Mouse (Mus musculus) ovary, adult 18-20 months (tissue): ENCODE measurements around the gene Gtsf2.
A peak's percentile ranks its signal among the peaks of the same experiment; 100 is the strongest.
"Not testable (repeated sequence)": the region's sequence is repeated elsewhere in the genome, so short reads cannot be mapped to it uniquely, and the experiment has no call there.

ENCODE experiments used
- DNase-seq: peaks from one replicate; pipeline ENCODE4 v3.0.0; 2022; ENCODE audit warnings: low spot score, mixed read lengths

Gtsf2 gene

GRCm38 (mm10) chr15:103448369-103448768 lies at the start of gene Gtsf2:
TSS of gene Gtsf2 (minus strand) at chr15:103448469.
- DNase-seq: no peak

- DNase-seq: peak; percentile 32
Measured at GRCm38 (mm10) chr15:103496204-103497140, 48.2 kb upstream of the Gtsf2 start.

GRCm38 (mm10) chr15:103488336-103488735 lies 40.1 kb upstream of the Gtsf2 start:
- DNase-seq: no peak

DNA sequence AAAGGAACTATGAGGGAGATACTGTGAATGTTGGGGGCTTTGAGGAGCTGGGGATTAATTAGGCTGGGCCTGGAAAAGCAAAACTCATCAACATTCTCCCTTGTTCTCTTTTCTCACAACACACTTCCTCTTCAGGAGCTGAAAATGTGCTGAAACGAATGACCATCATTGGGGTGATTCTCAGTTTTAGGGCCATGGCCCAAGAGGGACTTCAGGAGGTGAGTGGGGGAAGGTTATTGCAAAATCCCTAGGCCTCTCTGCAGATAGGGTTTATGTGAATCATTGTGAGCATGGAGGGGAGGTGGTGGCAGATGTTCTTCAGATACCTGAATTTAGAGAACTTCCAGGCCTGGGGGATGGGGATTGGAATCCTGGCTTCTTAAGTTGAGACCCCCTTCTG lies 38.4 kb upstream of the Gtsf2 start:
- DNase-seq: no peak

DNA sequence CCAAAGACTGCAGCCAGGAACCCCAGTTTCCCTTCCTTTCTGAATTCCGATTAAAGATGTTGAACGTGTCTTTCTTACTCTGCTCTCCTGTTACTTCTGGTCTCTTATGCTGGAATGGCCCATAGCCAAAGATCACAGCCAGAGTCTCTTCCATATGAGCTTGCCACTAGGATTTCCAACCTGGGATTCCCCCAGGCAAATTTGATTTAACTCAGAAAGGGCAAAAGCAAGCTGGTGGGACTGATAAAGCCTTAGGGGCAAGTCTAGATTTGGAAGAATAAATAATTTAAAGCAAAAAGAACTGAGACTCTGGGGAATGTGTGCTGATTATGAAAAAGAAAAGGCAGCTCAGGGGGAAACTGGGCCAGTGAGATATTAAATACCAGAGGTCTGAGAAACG lies 36.8 kb upstream of the Gtsf2 start:
- no peak for DNase-seq

GRCm38 (mm10) chr15:103484490-103484889 lies 36.2 kb upstream of the Gtsf2 start:
- no peak for DNase-seq

DNA sequence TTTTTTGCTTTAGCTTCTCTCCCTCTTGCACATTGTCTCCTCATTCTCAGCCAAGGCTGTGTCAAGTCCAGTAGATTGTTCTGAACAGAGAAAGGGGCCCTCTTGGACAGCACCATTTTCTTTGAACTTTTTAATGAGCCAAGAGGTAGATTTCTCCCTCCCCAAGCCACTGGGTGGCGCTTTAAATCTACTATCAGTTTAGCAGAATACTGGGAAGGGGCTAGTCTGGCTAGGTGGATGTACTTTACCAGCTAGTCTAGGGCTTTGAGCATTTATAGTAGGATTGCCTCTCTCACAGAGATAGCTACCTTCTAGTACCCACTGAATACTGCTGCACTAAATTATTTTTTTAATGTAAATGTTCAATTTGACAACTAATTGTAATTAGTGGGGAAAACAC lies 34.2 kb upstream of the Gtsf2 start:
- no peak for DNase-seq

DNA sequence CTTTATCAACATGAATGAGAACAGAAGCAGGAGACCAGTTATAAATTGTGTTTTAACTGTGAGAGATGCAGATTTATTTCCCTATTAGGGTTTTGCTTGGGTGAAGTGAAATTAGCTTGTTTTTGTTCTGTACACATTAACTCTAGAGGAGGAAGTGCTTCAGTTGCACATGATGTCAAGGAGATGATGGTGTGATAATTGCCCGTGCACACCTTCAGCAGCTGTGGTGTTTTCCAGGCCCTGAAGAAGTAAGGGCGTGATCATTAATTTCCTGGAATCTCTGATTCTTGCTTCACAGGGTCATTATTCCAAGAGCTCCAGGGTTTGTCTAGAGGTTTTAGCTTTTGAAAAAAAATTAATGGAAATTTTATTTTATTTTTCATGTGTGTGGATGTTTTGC lies 31.9 kb upstream of the Gtsf2 start:
- no peak for DNase-seq

- DNase-seq: no peak
Measured at GRCm38 (mm10) chr15:103479080-103479606, 30.9 kb upstream of the Gtsf2 start.

- no peak for DNase-seq
Measured at GRCm38 (mm10) chr15:103473769-103474168, 25.5 kb upstream of the Gtsf2 start.

- no peak for DNase-seq
Measured at GRCm38 (mm10) chr15:103473182-103473581, 24.9 kb upstream of the Gtsf2 start.

GRCm38 (mm10) chr15:103472265-103472664 lies 24.0 kb upstream of the Gtsf2 start:
- DNase-seq: no peak

- no peak for DNase-seq
Measured at GRCm38 (mm10) chr15:103471488-103472194, 23.4 kb upstream of the Gtsf2 start.

DNA sequence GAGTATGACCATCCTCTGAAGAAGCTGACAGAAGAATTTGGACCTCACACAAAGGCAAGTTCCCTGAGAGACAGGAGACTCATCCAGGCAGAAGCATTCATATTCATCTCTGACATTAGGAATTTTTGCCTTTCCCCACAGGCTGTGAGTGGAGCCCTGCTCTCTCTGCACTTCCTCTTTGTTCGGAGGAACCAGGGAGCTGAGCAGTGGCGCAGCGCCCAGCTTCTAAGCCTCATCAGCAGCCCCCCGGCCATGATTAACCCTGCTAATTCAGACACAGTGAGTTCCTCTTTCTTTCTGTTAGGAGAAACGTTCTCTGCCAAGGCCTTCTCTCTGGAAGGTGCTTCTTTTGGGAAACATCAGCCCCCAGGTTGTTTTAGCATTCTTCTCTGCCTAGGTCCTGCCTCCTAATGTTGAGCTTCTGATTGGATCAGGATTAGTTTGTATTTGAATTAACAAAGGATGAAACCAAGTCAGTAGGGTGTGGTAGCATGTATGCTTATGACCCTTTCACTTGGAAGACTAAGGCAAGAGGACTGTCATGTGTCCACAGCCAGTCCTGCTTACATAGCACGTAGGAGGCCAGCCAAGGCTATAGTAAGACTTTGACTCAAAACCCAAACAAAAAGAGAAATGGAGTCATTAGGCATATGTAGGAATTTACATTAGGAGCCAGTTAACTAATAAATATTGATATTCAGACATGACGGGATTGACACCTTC lies 14.4 kb upstream of the Gtsf2 start:
- no peak for DNase-seq

GRCm38 (mm10) chr15:103454449-103454848 lies 6.2 kb upstream of the Gtsf2 start:
- no peak for DNase-seq

DNA sequence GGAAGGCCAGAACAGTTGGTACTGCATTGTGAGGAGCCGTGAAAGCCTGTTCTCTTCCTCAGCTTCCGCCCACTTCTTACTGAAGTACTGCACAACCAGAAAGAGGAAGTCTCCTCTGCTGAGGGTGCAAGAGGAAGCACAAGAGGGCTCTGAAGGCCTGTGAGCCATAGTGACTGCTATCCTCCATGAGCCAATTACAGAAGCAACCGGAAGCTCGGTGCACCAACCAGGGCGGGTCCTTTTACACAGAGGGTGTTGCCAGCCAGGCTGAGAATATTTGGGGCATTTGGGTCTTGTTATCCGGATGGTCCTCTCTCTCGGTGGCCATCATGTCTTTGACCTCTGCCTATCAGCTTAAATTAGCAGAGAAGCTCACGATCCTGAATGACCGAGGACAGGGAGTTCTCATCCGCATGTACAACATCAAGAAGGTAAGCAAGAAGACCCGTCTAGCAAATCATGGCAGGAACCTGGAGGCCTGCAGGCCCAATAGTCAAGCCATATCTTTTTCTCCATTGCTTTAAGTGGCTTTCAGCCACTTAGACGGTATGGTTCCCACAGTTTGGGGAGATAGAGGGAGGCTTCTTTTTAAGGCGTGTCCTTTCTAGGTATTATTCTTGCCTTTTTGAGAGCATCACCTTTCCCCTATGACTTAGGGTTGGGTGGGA lies 5.4 kb upstream of the Gtsf2 start, which contains the start of gene Nckap1l:
Gene Nckap1l, plus strand, starts transcription at position 244 of the 668 bp plus-strand sequence.
- no peak for DNase-seq

DNA sequence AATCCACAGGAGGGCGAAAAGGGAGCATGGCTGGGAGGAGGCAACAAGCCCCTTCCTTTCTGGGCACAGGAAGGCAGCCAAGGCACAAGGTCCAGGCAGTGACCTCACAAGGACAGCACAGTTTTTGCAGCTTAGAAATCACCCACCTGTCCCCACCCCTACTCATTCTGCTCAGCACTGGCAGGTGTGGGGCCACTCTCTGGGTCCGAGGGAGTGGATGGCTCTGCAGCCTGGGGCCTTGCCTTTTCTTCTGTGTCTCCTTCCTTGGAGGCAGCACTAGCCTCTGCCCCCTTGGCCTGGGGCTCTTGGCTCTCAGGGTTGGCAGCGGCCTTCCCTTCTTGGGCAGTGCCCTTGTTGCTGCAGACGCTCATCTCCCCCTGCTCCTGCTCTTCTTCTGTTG lies 2.3 kb downstream of the Gtsf2 start:
- not testable (repeated sequence) for DNase-seq

DNA sequence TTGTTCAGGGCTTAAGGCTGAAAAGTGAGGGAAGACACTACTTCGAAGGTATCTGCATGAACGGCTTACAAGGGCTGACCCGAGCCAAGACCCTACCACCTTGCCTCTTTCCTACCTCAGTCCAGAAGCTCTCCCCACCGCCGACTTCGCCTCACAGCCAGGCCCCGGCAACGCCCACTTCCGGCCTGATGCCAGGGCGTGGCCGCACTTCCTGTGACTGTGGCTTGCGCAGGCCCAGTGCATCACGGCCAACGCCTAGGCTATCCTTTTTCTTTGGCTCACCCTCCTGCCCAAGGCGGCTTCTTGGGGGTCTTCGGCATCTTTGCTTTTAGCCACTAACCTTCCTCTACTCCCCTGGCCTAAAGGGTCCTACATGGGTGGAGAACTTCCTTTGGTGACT lies 18.0 kb downstream of the Gtsf2 start, which contains the start of gene Gtsf1:
Gene Gtsf1, minus strand, starts transcription at position 230 of the 400 bp plus-strand sequence.
- DNase-seq: no peak

GRCm38 (mm10) chr15:103427017-103427416 lies 21.3 kb downstream of the Gtsf2 start:
- no peak for DNase-seq

- not testable (repeated sequence) for DNase-seq
Measured at GRCm38 (mm10) chr15:103405586-103405985, 42.7 kb downstream of the Gtsf2 start.

DNA sequence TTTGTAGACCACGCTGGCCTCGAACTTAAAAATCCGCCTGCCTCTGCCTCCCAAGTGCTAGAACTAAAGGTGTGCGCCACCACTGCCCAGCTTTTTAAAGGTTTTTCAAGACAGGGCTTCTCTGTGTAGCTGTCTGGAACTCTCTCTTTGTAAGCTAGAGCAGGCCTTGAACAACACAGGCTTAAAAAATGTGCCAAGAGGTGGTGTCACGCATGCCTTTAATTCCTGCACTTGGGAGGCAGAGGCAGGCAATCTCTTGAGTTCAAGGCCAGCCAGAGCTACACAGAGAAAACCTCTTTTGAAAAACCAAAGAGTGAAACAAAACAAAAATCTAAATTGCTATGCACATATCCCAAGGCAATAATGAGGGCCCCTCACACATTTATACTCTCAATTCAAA lies 46.9 kb downstream of the Gtsf2 start:
- no peak for DNase-seq
